Mouse (Mus musculus) right cerebral cortex, postnatal 36 days (tissue): ENCODE results near the gene Gm10666.
"Not testable (repeated sequence)": the region's sequence is repeated elsewhere in the genome, so short reads cannot be mapped to it uniquely, and the experiment has no call there.

Experiments used
- DNase-seq, 2 experiments: peaks; one replicate each; pipeline ENCODE4 v3.0.0; 2022; ENCODE audit warnings: low spot score in 2 of 2, mixed read lengths in 1 of 2

The Gm10666 gene

DNA sequence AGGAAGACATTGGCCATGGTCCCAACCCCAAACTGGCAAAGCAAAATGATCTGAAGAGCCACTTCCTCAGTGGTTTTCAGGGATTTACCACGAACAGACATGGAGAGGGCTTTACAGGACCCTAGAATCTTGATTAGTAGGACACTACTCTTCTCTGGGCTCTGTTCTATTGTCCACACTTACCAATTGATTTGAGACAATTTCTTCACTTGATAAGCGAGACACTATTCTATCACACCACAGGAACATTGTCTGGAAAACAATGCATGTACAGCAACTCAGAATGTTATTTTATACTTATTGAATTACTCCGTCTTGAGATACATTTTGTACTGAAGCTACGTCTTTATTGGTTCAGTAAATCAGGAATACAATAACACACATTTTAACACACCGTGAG is at the start of gene Gm10666:
Gene Gm10666 (minus strand): TSS at position 101 of the 400 bp plus-strand sequence.
- not testable (repeated sequence) for DNase-seq

DNA sequence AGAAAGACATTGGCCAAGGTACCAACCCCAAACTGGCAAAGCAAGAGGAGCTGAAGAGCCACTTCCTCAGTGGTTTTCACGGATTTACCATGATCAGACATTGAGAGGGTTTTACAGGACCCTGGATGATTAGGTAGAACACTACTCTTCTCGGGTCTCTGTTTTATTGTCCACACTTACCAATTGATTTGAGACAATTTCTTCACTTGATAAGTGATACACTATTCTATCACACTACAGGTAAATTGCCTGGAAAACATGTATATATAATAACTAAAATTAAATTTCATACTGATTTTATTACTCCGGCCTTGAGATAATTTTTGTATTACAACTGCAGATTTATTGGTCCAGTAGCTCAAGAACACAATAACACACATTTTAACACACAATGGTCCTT is 29.4 kb upstream of the Gm10666 start, which contains the start of gene Vmn1r142:
Gene Vmn1r142 (minus strand): TSS at position 101 of the 400 bp plus-strand sequence.
- DNase-seq, result not testable (repeated sequence)

DNA sequence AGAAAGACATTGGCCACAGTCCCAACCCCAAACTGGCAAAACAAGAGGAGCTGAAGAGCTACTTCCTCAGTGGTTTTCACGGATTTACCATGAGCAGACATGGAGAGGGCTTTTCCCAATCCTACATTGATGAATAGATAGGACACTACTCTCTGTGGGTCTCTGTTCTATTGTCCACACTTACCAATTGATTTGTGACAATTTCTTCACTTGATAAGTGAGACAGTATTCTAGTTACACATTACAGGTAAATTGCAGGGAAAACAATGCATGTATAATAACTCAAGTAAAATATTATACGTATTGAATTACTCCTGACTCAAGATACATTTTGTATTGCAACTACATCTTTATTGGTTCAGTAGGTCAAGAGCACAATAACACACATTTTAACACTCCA is 16.4 kb downstream of the Gm10666 start, which contains the start of gene Gm16451:
Gene Gm16451 (minus strand): TSS at position 101 of the 400 bp plus-strand sequence.
- DNase-seq, result not testable (repeated sequence)
